Mouse (Mus musculus): Measurements from ENCODE around the gene Wbp2nl. TPM values are rescaled to one million over a fixed set of nuclear protein-coding genes. Genes with fewer than 3 reads are reported as not detected.
A peak's percentile ranks its signal among the peaks of the same experiment; 100 is the strongest.

The Wbp2nl gene
- polyA plus RNA-seq, 1 experiment from 2014 or later = 0.13 TPM

DNA sequence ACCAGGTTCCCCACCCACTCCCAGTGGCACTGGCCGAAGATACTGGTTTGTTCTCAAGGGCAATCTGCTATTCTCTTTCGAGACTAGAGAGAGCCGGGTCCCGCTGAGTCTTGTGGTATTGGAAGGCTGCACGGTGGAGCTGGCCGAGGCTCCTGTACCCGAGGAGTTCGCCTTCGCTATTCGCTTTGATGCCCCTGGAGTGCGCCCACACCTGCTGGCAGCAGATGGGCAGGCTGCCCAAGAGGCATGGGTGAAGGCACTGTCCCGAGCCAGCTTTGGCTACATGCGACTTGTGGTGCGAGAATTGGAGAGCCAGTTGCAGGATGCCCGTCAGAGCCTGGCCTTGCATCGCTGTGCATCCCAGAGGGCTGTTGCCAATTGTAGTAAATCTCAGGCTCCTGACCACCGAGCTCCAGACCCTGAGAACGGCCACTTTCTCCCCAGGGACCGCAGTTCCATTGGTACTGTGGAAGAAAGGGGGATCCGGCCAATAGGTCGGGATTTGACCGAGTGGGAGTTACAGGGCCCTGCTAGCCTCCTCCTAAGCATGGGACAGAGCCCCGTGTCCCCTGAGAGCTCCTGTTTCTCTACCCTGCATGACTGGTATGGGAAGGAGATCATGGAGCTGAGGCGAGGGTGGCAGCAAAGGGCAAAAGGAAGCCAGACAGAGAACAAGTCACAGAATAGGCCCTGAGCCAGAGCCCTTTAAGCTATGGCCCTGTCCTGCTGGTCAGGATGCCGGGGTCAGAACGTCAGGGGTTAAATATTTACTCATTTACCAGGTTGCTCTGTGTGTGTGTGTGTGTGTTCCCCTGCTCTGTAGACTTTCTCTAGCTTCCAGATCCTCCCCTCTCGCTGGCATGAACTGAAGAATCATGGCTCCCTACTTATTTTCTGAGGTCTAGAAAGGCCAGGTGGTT is 44.9 kb downstream of the Wbp2nl start:
- H3K4me1 ChIP-seq (replicated peaks) = peaks cover 42% of the 10 kb centered on the region
- WGBS = 88% methylated on average over 27 of the region's 27 CpGs
- no peak overlapping the region for H3K9ac ChIP-seq
- H3K27ac ChIP-seq = no peak overlapping the region
- ATAC-seq = no peak
- H3K4me2 ChIP-seq (replicated peaks) = no peak overlapping the region
- peaks cover 9% of the 10 kb centered on the region for H3K36me3 ChIP-seq
- H3K27me3 ChIP-seq (replicated peaks) = no peaks in the 10 kb centered on the region
- no peaks in the 10 kb centered on the region for H3K9me3 ChIP-seq
- H3K4me3 ChIP-seq (replicated peaks) = no peak overlapping the region

DNA sequence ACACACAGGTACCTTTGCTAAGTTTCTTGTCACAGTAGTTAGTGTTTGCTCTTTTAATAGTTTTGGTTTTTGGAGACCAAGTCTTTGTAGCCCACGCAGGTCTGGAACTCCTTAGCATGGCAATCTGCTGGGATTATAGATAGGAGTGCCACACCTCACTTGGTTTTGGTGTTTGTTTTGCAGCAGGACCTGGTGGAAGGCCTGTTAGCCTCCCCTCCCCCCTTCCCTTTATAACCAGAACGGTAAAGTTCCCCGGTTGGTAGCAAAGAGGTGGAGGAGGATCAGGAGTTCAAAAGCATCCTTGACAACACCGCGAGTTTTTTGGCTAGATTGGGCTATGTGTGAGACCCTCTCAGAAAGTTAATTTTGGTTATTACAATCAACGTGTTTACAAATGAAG is 46.2 kb downstream of the Wbp2nl start:
- ATAC-seq = no peak
- WGBS = 78% methylated on average over 6 of the region's 6 CpGs
- Histone ChIP-seq H3K9ac (no peak overlapping the region), H3K27ac (no peak overlapping the region), H3K4me1 (replicated peaks) (peaks cover 47% of the 10 kb centered on the region), H3K36me3 (peaks cover 20% of the 10 kb centered on the region), H3K4me2 (replicated peaks) (no peak overlapping the region), H3K9me3 (no peaks in the 10 kb centered on the region), H3K27me3 (replicated peaks) (no peaks in the 10 kb centered on the region), H3K4me3 (replicated peaks) (no peak overlapping the region)

DNA sequence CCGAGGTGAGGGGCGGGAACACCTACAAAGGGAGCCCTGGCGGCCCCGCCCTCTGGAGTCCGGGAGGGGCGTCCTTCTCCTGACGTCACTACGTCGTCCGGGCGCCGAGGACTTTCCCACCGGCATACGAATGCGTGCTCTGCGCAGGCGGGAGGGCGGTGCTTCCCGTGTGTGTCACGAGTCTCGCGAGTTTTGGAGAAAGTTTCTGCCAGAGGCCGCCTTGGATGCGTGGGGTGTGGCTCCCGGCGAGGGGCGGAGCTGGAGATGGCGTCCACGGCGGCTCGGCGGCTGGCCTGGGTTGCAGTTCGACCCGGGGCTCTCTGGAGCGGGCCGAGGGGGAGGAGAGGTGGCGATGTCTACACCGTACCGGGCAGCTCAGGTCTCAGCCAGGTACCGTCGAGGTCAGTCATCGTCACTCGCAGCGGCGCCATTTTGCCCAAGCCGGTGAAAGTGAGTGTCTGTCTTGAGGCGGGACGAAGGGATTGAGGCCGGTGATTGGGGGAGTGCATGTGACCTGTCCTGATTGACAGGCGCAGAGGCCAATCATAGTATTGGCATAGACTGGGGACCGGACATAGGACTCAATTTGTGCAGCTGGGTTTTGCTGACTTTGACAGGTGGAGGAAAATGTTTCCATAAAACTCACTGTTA is 47.2 kb downstream of the Wbp2nl start:
- Histone ChIP-seq H3K9ac (peak overlapping the region; percentile 77), H3K9me3 (no peaks in the 10 kb centered on the region), H3K27ac (peak overlapping the region; percentile 88), H3K27me3 (replicated peaks) (no peaks in the 10 kb centered on the region), H3K4me1 (replicated peaks) (peaks cover 37% of the 10 kb centered on the region), H3K4me2 (replicated peaks) (peak overlapping the region; percentile 66), H3K4me3 (replicated peaks) (peak overlapping the region; percentile 74), H3K36me3 (peaks cover 29% of the 10 kb centered on the region)
- under 1% methylated on average over 51 of the region's 51 CpGs for WGBS
- peak; percentile 97 for ATAC-seq

DNA sequence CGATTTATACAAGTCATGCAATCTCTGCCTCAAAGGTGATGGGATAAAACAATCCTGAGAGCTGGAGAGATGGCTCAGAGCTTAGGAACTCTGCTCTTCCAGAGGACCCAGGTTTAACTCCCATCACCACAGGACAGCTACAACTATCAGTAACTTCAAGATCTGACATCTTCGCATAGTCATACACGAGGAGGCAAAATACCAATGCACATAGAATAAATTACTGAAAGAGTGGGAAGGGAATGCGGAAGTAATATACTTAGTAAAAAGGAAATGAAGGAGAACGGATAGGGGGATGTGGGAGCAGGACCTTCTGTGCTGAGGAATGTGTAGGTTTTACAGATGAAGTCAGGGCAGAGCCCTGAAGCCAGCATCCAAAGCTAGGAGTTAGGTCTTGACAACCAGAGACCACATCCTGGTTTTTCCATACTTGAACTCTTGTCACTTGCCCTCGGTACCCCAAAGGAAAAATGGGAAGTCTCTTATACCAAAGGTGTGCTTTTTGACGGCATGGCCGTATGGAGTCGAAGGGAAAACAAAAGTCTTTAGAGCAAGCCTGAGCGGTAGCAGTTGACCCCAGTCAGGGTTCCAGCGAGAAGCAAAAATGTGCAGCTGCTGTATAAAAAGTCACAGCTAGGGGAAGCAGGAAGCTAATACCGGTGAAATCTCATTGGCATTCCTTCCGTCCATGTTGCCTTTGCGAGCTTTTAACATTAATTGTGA is 48.0 kb downstream of the Wbp2nl start:
- Histone ChIP-seq H3K9me3 (no peaks in the 10 kb centered on the region), H3K27ac (peak overlapping the region; percentile 88), H3K4me1 (replicated peaks) (peaks cover 31% of the 10 kb centered on the region), H3K4me2 (replicated peaks) (peak overlapping the region; percentile 66), H3K27me3 (replicated peaks) (no peaks in the 10 kb centered on the region), H3K4me3 (replicated peaks) (peak overlapping the region; percentile 74), H3K9ac (peak overlapping the region; percentile 77), H3K36me3 (peaks cover 31% of the 10 kb centered on the region)
- WGBS = 45% methylated on average over 14 of the region's 14 CpGs
- no peak for ATAC-seq

DNA sequence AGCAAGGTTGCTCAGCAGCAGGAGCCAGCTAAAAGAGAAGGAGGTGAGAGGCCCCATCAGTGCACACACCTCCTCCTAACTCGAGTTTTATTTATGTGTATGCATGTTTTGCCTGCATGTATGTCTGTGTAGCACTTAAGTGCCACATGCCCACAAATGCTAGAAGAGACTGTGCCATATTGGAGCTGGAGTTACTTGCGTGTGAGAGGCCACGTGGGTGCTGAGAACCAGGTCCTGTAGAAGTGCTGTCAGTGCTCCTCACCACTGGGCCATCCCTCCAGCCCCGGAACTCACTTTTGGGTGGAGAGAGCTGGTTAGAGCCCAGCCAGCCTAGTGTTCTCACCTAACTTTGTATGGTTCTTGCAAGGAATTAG is 48.5 kb downstream of the Wbp2nl start:
- no peak for ATAC-seq
- Histone ChIP-seq H3K9me3 (no peaks in the 10 kb centered on the region), H3K4me2 (replicated peaks) (peak overlapping the region; percentile 66), H3K27me3 (replicated peaks) (no peaks in the 10 kb centered on the region), H3K4me3 (replicated peaks) (peak overlapping the region; percentile 74), H3K27ac (peak overlapping the region; percentile 88), H3K9ac (peak overlapping the region; percentile 77), H3K36me3 (peaks cover 31% of the 10 kb centered on the region), H3K4me1 (replicated peaks) (peaks cover 29% of the 10 kb centered on the region)
- 75% methylated on average over 4 of the region's 4 CpGs for WGBS

DNA sequence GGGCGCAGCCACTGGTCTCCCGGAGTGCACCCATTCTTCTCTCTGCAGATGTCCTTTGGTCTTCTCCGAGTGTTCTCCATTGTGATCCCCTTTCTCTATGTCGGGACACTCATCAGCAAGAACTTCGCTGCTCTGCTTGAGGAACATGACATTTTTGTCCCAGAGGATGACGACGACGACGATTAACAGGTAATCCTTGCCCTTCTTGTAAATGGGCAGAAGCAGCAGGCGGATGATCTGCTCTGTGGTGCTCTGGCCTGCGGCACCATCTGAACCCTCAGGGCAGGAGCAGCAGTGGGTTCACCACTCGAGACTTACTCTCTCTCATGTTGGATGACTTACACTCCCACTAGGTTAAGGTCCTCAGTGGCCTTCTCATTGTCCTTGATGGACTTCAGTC is 49.1 kb downstream of the Wbp2nl start:
- no peak overlapping the region for H3K9ac ChIP-seq

DNA sequence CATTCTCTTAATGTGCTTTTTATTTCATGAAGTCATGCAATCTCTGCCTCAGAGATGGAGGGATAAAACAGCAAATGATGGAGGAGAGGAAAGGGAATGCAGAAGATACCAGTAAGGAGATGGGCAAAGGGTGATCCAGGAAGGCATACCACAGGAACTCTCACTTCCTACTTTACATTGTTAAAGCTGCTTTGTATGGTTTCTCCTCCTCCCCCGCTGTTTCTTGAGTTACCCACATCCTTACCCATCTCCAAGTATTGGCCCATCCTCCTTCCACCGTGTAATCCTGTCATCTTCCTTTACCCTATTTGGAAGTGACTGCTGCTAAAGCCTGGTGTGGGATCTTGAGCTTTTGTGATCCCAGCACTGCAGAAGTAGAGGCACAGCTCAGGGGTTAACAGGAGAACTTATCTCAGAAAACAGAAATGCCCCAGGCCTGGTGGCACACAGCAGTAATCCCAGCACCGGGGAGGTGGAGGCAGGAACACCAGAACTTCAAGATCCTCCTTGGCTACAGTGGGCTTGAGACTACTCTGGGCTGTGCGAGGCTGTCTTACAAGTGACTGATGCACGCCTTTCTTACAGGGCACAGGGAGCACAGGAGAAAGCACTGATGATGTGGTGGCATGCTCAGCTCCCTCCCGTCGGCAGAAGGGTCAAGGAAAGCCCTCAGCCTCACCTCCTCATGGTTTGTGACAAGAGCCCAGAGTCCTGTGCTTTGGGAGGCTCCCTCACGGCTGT is 49.7 kb downstream of the Wbp2nl start:
- 82% methylated on average over 8 of the region's 8 CpGs for WGBS

More for the DNA sequence above, 49.1 kb downstream of the Wbp2nl start:
- H3K4me3 ChIP-seq (replicated peaks) = no peak overlapping the region
- H3K36me3 ChIP-seq = peaks cover 31% of the 10 kb centered on the region
- 94% methylated on average over 12 of the region's 12 CpGs for WGBS
- H3K4me1 ChIP-seq (replicated peaks) = peaks cover 33% of the 10 kb centered on the region
- H3K4me2 ChIP-seq (replicated peaks) = no peak overlapping the region; the same call in 1 of the 2 replicates
- no peaks in the 10 kb centered on the region for H3K9me3 ChIP-seq
- no peaks in the 10 kb centered on the region for H3K27me3 ChIP-seq (replicated peaks)
- no peak overlapping the region for H3K27ac ChIP-seq
- ATAC-seq = no peak

DNA sequence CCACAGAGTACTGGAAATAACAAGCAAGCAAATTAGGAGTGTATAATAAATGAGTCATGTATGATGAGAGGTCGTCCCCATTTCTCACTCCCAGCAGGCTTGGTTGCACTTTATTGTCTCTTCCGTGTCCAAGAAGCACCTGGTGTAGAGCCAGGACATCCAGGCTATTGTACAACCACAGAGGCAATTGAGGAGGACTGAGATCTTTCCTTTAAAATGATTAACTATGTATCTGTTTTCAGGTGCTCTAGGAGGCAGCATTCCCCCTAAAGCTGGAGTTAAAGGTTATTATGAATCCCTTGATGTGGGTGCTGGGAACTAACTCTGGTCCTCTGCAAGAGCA is 50.2 kb downstream of the Wbp2nl start:
- ATAC-seq = no peak
- no peak overlapping the region for H3K27ac ChIP-seq
- WGBS = 73% methylated on average over 2 of the region's 2 CpGs
- H3K4me1 ChIP-seq (replicated peaks) = peaks cover 34% of the 10 kb centered on the region
- no peak overlapping the region for H3K4me3 ChIP-seq (replicated peaks)
- no peak overlapping the region for H3K4me2 ChIP-seq (replicated peaks)
- peaks cover 31% of the 10 kb centered on the region for H3K36me3 ChIP-seq
- H3K9me3 ChIP-seq = no peaks in the 10 kb centered on the region
- H3K9ac ChIP-seq = no peak overlapping the region
- H3K27me3 ChIP-seq (replicated peaks) = no peaks in the 10 kb centered on the region

More for the DNA sequence above, 49.7 kb downstream of the Wbp2nl start:
- Histone ChIP-seq H3K4me3 (replicated peaks) (no peak overlapping the region), H3K27me3 (replicated peaks) (no peaks in the 10 kb centered on the region), H3K9ac (no peak overlapping the region), H3K4me1 (replicated peaks) (peaks cover 38% of the 10 kb centered on the region), H3K9me3 (no peaks in the 10 kb centered on the region), H3K36me3 (peaks cover 31% of the 10 kb centered on the region), H3K27ac (no peak overlapping the region), H3K4me2 (replicated peaks) (no peak overlapping the region)
- no peak for ATAC-seq

DNA sequence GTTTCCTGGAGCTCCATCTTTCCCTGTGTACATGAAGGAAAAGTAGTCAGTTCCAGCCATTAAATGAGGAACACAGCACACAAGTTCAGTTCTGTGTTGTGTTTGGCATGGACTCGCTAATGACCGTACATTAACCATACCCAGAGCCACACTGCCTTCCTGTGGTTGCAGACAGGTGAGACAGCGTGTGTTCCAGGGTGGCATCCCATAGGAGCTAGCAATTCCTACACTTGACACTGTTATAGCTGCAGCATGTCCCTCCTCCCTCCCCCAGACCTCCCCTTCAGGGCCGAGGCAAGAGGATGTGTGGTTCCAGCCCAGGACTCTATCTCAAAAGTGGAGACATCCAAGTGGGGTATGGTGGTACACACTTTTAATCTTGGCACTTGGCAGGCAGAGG is 51.6 kb downstream of the Wbp2nl start:
- ATAC-seq = no peak
- Histone ChIP-seq H3K27me3 (replicated peaks) (no peaks in the 10 kb centered on the region), H3K9ac (no peak overlapping the region), H3K4me3 (replicated peaks) (no peak overlapping the region), H3K4me1 (replicated peaks) (peaks cover 37% of the 10 kb centered on the region), H3K9me3 (no peaks in the 10 kb centered on the region), H3K27ac (0 out of 2 replicates have a peak overlapping the region, but pooled peaks have one; percentile 6), H3K4me2 (replicated peaks) (0 out of 2 replicates have a peak overlapping the region, but pooled peaks have one; percentile 7), H3K36me3 (peaks cover 31% of the 10 kb centered on the region)
- 63% methylated on average over 4 of the region's 4 CpGs for WGBS

DNA sequence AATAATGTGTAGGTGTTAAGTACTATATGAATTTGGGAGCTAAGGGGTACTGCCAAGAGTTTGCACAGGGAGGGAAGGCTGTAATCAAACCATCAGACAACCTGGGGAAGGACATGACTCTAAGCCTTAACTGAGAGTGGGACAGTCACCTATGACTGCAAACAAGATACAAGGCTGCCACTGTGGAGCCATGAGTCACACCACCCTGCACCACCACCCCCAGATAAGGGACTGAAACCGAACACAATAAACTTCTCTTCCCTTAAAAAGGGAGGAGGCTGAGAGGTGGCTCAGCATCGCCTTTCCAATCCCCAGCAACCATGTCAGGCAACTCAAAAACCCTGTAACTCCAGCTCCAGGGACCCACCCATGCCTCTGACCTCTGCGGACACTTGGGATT is 52.7 kb downstream of the Wbp2nl start:
- no peaks in the 10 kb centered on the region for H3K9me3 ChIP-seq
- H3K4me1 ChIP-seq (replicated peaks) = peaks cover 37% of the 10 kb centered on the region
- no peak overlapping the region for H3K4me3 ChIP-seq (replicated peaks)
- H3K4me2 ChIP-seq (replicated peaks) = peak overlapping the region; percentile 75; the same call in 1 of the 2 replicates
- no peak overlapping the region for H3K9ac ChIP-seq
- peaks cover 31% of the 10 kb centered on the region for H3K36me3 ChIP-seq
- ATAC-seq = peak; percentile 15; the same call in 1 of the 2 replicates
- 63% methylated on average over 3 of the region's 3 CpGs for WGBS
- 0 out of 2 replicates have a peak overlapping the region, but pooled peaks have one; percentile 25 for H3K27ac ChIP-seq
- no peaks in the 10 kb centered on the region for H3K27me3 ChIP-seq (replicated peaks)

DNA sequence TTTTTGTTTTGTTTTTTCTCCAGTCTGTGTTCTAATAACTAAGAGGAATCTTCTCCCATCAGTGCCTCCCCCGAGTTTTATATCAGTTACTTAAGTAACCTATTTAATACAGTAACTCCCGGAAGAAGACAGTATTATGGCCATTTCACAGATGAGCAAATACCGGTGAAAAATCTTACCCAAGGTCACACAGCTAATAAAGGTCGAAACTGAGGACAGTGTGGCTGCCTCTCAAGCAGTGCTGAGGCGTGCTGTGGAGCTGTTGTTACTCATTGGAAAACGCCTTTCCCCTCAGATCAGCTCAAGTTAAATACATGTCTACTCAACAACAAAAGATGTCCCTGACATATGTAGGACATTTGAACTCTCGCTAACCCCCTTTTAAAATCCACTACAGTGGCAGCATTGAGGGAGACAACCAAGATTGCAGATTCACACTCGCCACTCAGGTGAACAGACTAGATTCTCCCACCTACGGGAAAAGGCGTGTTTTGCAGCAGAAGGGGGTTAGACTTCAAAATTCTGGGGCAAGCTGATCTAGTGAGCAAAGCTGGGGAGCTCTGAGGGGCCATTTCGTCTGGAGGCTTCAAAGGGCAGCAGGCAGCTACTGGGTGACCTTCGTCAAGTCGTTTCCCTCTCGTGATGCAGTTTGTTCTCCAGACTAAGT is 54.5 kb downstream of the Wbp2nl start:
- ATAC-seq = no peak
- peak overlapping the region; percentile 75 for H3K27ac ChIP-seq
- H3K36me3 ChIP-seq = peaks cover 26% of the 10 kb centered on the region
- no peaks in the 10 kb centered on the region for H3K27me3 ChIP-seq (replicated peaks)
- peaks cover 24% of the 10 kb centered on the region; the same call in 1 of the 2 replicates for H3K4me1 ChIP-seq (replicated peaks)
- peak overlapping the region; percentile 97 for H3K9ac ChIP-seq
- peak overlapping the region; percentile 75 for H3K4me2 ChIP-seq (replicated peaks)
- 18% methylated on average over 14 of the region's 14 CpGs for WGBS
- H3K4me3 ChIP-seq (replicated peaks) = peak overlapping the region; percentile 80
- H3K9me3 ChIP-seq = no peaks in the 10 kb centered on the region
